Mouse (Mus musculus) kidney, adult 11 months (tissue): ENCODE results near the gene Epha3.

Experiments
- DNase-seq: peaks from one replicate; pipeline ENCODE4 v3.0.0; 2022

Epha3 gene

GRCm38 (mm10) chr16:63650760-63651159 lies 213.2 kb downstream of the Epha3 start:
- no peak for DNase-seq

GRCm38 (mm10) chr16:63646577-63646976 lies 217.4 kb downstream of the Epha3 start:
- no peak for DNase-seq

- DNase-seq = no peak
Observed at GRCm38 (mm10) chr16:63642641-63643040, 221.3 kb downstream of the Epha3 start.

DNA sequence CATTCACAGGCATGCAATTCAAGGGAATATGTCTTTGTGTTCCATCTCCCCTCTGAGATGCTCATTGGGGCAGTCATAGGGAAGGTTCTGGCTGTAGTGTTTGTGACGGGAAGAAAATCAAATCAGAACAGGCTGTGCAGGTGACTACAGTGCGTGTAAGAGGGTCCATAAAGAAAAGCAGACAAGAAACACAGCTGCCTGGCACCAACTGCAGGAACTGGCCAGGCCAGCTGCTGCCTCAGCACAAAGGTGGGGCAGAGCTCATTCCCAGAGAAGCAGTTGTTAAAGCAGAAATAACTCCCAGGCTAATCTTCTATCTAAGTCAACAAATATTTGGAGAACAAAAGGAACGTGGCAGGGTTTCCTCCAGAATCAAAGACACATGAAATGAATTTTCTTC lies 222.4 kb downstream of the Epha3 start:
- no peak for DNase-seq

DNA sequence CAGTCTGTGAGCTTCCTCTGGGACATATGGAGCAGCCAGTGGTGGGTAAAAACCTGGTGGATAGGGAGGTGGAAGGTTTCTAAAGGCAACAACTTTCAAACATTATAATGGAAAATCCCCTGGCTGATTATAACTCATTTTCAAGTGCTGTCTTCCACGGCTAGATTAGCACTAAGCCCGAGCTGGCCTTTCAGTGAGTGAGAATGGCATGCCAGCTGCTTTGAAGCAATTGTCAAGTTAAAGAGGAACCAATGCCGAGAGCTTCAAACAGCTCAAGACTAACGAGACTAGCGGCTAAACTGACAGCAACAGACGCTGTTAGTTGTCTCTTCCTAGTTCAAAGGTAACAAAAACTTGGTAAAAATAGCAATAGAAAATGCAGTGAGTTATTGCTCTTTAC lies 225.3 kb downstream of the Epha3 start:
- DNase-seq = no peak

DNA sequence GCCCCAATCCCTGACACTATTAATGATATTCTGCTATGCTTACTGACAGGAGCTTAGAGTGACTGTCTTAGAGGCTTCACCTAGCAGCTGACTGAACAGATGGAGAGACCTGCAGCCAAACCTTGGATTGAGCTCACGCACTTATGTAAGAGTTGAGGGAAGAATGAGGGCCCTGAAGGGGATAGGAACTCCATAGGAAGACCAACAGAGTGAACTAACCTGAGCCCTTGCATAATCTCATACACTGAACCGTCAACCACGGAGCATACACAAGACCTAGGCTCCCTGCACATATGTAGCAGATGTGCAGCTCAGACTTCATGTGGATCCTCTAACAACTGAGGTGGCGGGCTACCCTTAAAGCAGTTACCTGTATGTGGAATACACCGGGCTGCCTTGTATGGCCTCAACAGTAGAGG lies 230.2 kb downstream of the Epha3 start:
- no peak for DNase-seq

- no peak for DNase-seq
Observed at GRCm38 (mm10) chr16:63625229-63625628, 238.7 kb downstream of the Epha3 start.

DNA sequence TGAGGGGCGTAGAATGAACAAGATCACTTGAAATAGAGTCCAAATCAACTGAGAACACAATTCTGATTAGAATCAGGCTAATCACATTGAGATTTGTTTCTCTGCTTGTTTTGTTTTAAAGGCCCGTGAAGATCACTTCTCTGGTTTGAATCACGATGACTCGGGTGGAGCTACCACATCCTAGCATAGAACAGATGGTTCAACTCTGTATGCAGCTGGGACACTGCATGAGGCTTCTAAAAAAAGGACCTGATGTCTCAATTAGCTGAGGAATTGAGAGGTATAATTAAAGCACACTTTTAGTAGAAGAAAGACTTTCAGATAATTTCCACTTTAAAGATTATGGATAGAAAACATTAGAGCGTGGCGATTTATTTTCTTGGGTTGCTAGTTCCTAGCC lies 242.1 kb downstream of the Epha3 start:
- no peak for DNase-seq

GRCm38 (mm10) chr16:63615396-63615795 lies 248.6 kb downstream of the Epha3 start:
- DNase-seq = no peak

- DNase-seq = no peak
Observed at GRCm38 (mm10) chr16:63613006-63613405, 251.0 kb downstream of the Epha3 start.

DNA sequence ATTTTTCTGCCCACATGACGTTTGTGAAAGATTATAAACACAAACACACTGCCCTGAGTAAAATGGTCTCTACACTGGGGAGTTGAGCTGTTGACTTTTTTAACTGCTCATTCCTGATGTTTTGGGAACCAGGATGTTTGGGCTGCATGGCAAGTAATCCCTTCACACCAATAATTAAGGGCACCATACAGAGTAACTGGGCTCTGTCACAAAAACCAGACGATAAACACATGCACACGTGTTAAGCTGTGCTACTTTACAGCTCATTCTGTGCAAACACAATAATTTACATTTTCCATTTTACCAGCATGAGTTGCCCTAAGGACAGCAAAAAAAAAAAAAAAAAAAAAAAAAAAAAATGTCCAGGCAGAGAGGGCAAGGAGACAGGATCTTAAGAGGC lies 263.7 kb downstream of the Epha3 start:
- no peak for DNase-seq

DNA sequence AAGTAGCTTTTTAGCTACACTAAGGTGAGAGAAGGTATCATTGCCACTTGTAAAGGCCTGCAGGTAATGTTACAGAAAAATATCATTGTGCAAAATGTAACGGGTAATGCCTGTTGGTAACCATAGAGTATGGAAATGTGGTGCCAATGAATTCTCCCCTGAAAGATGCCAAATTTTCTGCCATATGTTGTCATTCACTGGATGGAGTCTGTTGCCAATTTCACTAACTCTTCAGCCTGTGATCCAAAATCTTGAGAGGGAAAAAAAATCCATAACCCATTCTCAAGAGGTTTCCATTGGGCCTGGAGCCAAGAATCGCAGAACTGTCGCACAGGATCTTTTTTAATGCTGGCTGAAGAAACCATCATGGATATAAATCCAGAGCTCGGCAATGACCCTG lies 269.3 kb downstream of the Epha3 start:
- DNase-seq = no peak

GRCm38 (mm10) chr16:63569746-63570145 lies 294.2 kb downstream of the Epha3 start:
- no peak for DNase-seq

DNA sequence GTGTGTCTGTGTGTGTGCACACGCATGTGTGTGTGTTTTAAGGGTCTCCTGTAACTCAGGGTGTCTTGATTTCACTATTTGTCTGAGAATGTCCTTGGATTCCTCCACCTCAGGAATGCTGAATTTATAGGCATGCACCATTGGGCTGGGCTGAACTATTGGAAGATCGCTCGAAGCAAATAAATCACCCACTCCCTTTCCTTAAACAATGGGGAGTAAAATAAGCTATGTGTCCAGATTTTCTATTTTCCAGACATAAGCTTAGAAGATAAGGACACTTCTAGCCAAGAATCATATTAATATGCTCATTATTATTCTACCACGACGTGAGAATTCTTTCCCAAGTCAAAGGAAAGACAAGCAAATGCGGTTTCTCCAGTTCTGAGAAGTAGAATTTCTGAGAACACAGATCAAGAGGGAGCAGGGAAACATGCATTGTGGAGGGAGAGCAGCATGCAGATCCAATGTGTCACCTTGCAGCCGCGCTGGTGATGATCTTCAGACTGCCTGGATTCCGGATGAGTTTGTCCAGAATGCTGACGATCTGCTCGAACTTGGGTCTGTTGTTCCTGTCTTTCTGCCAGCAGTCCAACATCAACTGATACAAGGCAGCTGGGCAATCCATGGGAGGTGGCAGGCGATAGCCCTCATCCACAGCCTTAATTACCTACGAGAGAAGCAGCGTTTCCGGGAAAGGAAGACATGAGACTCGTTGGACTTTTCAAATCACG lies 297.7 kb downstream of the Epha3 start:
- DNase-seq = no peak

DNA sequence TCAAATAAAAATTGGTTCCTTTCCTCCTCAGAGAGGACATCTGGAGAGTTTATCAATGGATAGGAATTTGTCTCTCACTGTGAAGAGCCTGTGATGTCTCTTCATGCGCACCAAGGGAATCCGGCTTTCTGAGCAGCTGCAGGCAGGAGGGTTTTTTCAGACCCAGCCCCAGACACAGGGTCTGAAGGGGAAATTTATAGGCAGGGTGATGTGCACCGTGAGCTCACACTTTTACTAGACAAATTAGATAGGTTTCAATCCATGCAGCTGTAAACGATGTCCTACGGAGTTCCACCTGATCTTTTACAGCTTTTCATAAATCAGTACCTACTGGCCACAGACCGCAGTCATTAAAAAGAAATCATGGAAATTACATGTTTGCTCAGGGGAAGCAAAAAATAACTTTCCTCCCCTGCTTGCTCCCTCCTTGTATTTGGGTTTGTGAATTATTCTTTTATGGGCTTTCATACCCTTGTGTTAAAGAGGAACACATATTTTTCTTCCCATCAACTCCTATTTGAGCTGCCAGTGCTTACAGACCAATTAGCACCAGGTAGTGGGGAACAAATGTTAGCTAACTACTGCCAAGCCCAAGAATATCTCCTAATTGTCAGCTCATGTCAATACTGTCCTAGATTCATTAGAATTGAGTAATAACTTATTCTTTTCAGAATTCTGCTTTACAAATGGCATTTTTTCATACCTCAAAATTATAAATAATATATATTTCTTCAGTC lies 307.4 kb downstream of the Epha3 start:
- DNase-seq = no peak

DNA sequence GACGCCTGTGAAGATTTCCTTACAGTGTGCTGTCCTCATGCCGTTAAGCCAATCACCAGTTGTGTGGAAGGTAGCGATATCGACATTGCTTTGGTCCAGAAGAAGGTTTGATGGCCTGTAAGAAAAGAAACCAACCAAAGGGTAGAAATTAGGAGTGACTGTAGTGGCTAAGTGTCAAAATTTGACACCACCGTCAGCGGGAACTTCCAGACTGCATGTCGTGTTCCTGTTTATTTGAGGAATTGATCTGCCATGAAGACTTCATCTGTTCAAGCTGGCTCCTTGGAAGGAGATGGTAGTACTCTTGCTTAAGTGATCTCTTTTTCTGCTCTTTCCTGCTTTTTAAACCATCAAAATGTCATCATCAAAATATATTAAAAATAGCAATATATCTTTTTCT lies 311.4 kb downstream of the Epha3 start:
- DNase-seq = no peak

DNA sequence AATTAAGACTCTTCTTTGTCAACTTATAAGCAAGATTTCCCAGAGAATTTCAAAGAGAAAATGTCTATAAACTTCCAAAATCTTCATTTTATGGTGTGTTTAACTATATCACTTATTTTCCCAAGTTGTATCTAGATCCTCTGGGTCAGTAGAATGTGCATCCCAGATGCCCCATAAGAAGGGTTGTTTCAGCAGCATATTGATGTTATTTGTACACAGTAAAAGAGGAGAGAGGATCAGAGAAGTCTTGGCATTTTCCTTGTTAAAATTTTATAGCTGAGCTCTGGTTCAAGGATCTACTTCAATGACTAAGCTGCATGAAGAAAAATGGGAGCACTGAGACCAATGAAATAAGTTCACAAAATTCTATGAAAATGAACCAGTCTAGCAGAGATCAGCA lies 324.5 kb downstream of the Epha3 start:
- no peak for DNase-seq

- no peak for DNase-seq
Observed at GRCm38 (mm10) chr16:63528821-63529220, 335.2 kb downstream of the Epha3 start.

DNA sequence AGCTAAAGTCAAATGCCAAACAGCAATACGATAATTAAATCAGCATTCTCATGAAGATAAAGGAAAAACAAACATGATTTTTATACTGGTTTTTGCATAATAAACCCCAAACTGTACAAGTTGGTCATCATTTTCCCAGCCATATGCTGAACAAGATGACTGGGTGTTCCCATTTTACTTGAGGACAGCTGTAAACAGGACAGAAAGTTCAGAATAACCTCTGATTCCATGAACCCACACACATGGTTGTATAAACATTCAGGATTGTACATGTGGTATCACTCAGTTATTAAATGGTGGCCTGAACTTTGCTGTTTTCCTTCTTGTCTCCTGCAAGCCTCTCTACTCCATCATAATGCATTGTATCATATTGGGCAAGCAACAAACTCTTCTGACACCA lies 346.3 kb downstream of the Epha3 start:
- DNase-seq = no peak

- no peak for DNase-seq
Observed at GRCm38 (mm10) chr16:63510069-63510468, 353.9 kb downstream of the Epha3 start.

GRCm38 (mm10) chr16:63506437-63506836 lies 357.5 kb downstream of the Epha3 start:
- DNase-seq = no peak

GRCm38 (mm10) chr16:63501456-63501855 lies 362.5 kb downstream of the Epha3 start:
- no peak for DNase-seq

GRCm38 (mm10) chr16:63500975-63501393 lies 363.0 kb downstream of the Epha3 start:
- no peak for DNase-seq
